Mouse (Mus musculus): ENCODE results near the gene Map4. TPM values are rescaled to one million over a fixed set of nuclear protein-coding genes. Genes with fewer than 3 reads are reported as not detected.
"Not testable (repeated sequence)": the region's sequence is repeated elsewhere in the genome, so short reads cannot be mapped to it uniquely, and the experiment has no call there.

The Map4 gene
- polyA plus RNA-seq, 1 experiment from 2014 or later, result 78.9 TPM

GRCm38 (mm10) chr9:110100627-110101600 is 169.7 kb downstream of the Map4 start:
- Histone ChIP-seq H3K36me3 (ENCODE audit: control insufficient read depth, insufficient read depth, low read length) (peaks cover 10% of the 10 kb centered on the region; the same call in 1 of the 2 replicates), H3K9me3 (ENCODE audit: control insufficient read depth, low read length) (no peaks in the 10 kb centered on the region), H3K4me3 (ENCODE audit: low read depth, low read length) (peak overlapping the region; percentile 89), H3K4me2 (replicated peaks; ENCODE audit: low read depth, low read length) (peak overlapping the region; percentile 68), H3K27ac (ENCODE audit: low read depth, low read length) (no peak overlapping the region; the same call in 1 of the 2 replicates), H3K4me1 (replicated peaks; ENCODE audit: control insufficient read depth, insufficient read depth, low read length) (no peaks in the 10 kb centered on the region; the same call in 1 of the 2 replicates), H3K27me3 (ENCODE audit: control insufficient read depth, insufficient read depth, low read length) (no peaks in the 10 kb centered on the region), H3K9ac (ENCODE audit: low read depth, low read length) (peak overlapping the region; percentile 88)
- DNase-seq (ENCODE audit: low spot score) (peak; percentile 96), ATAC-seq (ENCODE audit: low FRiP score) (peak; percentile 96)
- 3% methylated on average over 41 of the region's 41 CpGs for WGBS

DNA sequence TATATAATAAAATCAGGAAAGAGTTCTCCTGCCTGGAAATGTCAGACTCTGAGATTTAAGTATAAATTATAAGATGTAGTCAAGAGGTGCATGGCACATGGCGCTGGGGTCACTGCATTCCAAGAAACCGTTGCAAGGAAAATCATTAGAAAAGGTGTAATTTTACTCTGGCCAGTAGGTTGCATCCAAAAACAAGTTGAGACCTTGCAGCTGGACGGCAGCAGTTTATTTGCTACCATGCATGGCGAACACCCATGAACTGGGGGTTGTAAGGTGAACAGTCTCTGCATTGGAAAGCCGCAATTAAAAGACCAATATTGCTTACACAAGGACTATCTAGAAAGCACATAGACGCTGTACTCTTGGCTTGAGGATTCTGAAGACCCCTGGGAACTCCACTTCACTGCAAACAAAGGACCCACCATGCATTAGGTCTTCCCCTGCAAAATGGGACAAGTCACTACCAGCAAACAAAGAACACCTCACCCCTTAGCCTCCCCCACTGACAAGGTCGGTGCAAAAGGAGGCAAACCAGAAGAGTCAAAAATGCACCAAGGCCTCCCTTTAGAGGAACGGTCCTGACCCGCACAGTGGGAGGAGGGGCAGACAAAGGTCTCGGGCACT is 185.2 kb downstream of the Map4 start:
- Histone ChIP-seq H3K9me3 (ENCODE audit: control insufficient read depth, low read length) (no peaks in the 10 kb centered on the region), H3K9ac (ENCODE audit: low read depth, low read length) (peak overlapping the region; percentile 88), H3K27ac (ENCODE audit: low read depth, low read length) (peak overlapping the region; percentile 95), H3K4me1 (replicated peaks; ENCODE audit: control insufficient read depth, insufficient read depth, low read length) (peaks cover 3% of the 10 kb centered on the region; the same call in 1 of the 2 replicates), H3K4me3 (ENCODE audit: low read depth, low read length) (peak overlapping the region; percentile 89), H3K4me2 (replicated peaks; ENCODE audit: low read depth, low read length) (peak overlapping the region; percentile 65), H3K36me3 (ENCODE audit: control insufficient read depth, insufficient read depth, low read length) (peaks cover 5% of the 10 kb centered on the region; the same call in 1 of the 2 replicates), H3K27me3 (ENCODE audit: control insufficient read depth, insufficient read depth, low read length) (no peaks in the 10 kb centered on the region)
- DNase-seq (ENCODE audit: low spot score) (no peak), ATAC-seq (ENCODE audit: low FRiP score) (no peak)
- WGBS, result 11% methylated on average over 10 of the region's 10 CpGs

- peak within 1 kb of the TSS; percentile 88 for H3K9ac ChIP-seq (ENCODE audit: low read depth, low read length)
- under 1% methylated on average over 73 of the region's 79 CpGs for WGBS
- ATAC-seq (ENCODE audit: low FRiP score), result peak; percentile 96
Measured at GRCm38 (mm10) chr9:110116977-110117778, 185.9 kb downstream of the Map4 start, which contains the start of gene Smarcc1. Gene Smarcc1, plus strand, starts transcription at chr9:110117708.

GRCm38 (mm10) chr9:110117779-110118139 is 186.5 kb downstream of the Map4 start, which contains the start of gene Dhx30:
Gene Dhx30, minus strand, starts transcription at chr9:110117830.
- H3K4me2 ChIP-seq (replicated peaks; ENCODE audit: low read depth, low read length), result peak within 1 kb of the TSS; percentile 67
- no peaks in the 10 kb centered on the region for H3K27me3 ChIP-seq (ENCODE audit: control insufficient read depth, insufficient read depth, low read length)
- peak; percentile 22 for ATAC-seq (ENCODE audit: low FRiP score)
- DNase-seq (ENCODE audit: low spot score), result no peak
- peak within 1 kb of the TSS; percentile 95 for H3K27ac ChIP-seq (ENCODE audit: low read depth, low read length)
- under 1% methylated on average over 17 of the region's 17 CpGs for WGBS
- H3K4me1 ChIP-seq (replicated peaks; ENCODE audit: control insufficient read depth, insufficient read depth, low read length), result peaks cover 3% of the 10 kb centered on the region; the same call in 1 of the 2 replicates
- no peaks in the 10 kb centered on the region for H3K9me3 ChIP-seq (ENCODE audit: control insufficient read depth, low read length)
- H3K36me3 ChIP-seq (ENCODE audit: control insufficient read depth, insufficient read depth, low read length), result peaks cover 3% of the 10 kb centered on the region; the same call in 1 of the 2 replicates
- H3K4me3 ChIP-seq (ENCODE audit: low read depth, low read length), result peak within 1 kb of the TSS; percentile 89
- peak within 1 kb of the TSS; percentile 88 for H3K9ac ChIP-seq (ENCODE audit: low read depth, low read length)

More at GRCm38 (mm10) chr9:110116977-110117778, 185.9 kb downstream of the Map4 start, which contains the start of gene Smarcc1:
- peaks cover 3% of the 10 kb centered on the region; the same call in 1 of the 2 replicates for H3K4me1 ChIP-seq (replicated peaks; ENCODE audit: control insufficient read depth, insufficient read depth, low read length)
- H3K4me2 ChIP-seq (replicated peaks; ENCODE audit: low read depth, low read length), result peak within 1 kb of the TSS; percentile 67
- peak within 1 kb of the TSS; percentile 89 for H3K4me3 ChIP-seq (ENCODE audit: low read depth, low read length)
- peak within 1 kb of the TSS; percentile 95 for H3K27ac ChIP-seq (ENCODE audit: low read depth, low read length)
- DNase-seq (ENCODE audit: low spot score), result peak; percentile 90
- no peaks in the 10 kb centered on the region for H3K9me3 ChIP-seq (ENCODE audit: control insufficient read depth, low read length)
- peaks cover 3% of the 10 kb centered on the region; the same call in 1 of the 2 replicates for H3K36me3 ChIP-seq (ENCODE audit: control insufficient read depth, insufficient read depth, low read length)
- no peaks in the 10 kb centered on the region for H3K27me3 ChIP-seq (ENCODE audit: control insufficient read depth, insufficient read depth, low read length)

- no peak for DNase-seq (ENCODE audit: low spot score)
- no peak for ATAC-seq (ENCODE audit: low FRiP score)
- no peaks in the 10 kb centered on the region for H3K9me3 ChIP-seq (ENCODE audit: control insufficient read depth, low read length)
- no peak overlapping the region for H3K27ac ChIP-seq (ENCODE audit: low read depth, low read length)
- H3K4me1 ChIP-seq (replicated peaks; ENCODE audit: control insufficient read depth, insufficient read depth, low read length), result peaks cover 3% of the 10 kb centered on the region; the same call in 1 of the 2 replicates
- H3K27me3 ChIP-seq (ENCODE audit: control insufficient read depth, insufficient read depth, low read length), result no peaks in the 10 kb centered on the region
- WGBS, result 57% methylated on average over 1 of the region's 1 CpGs
- H3K9ac ChIP-seq (ENCODE audit: low read depth, low read length), result peak overlapping the region; percentile 88
- H3K4me3 ChIP-seq (ENCODE audit: low read depth, low read length), result peak overlapping the region; percentile 89
- H3K36me3 ChIP-seq (ENCODE audit: control insufficient read depth, insufficient read depth, low read length), result no peaks in the 10 kb centered on the region; the same call in 1 of the 2 replicates
- H3K4me2 ChIP-seq (replicated peaks; ENCODE audit: low read depth, low read length), result peak overlapping the region; percentile 67
Measured at GRCm38 (mm10) chr9:110118249-110118648, 187.0 kb downstream of the Map4 start.

DNA sequence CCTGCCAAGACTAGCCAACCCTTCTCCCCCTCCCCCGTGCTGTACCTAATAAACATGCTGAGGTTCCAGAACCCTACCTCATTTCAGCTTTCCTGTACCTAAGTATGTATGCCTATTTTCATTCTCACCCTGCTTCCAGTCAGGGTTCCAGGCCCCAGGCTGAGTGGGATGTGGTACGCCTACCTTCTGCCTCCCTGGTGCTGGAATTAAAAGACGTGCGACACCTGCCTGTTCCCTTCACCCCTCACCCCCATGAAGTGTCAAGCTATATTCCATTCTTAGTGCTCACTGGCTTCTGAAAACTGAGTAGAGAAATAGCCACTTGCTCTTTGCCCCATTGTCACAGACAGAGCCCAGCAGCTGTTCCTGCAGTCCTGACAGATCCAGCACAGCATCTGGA is 190.2 kb downstream of the Map4 start:
- H3K9ac ChIP-seq (ENCODE audit: low read depth, low read length), result no peak overlapping the region
- peaks cover 3% of the 10 kb centered on the region; the same call in 1 of the 2 replicates for H3K4me1 ChIP-seq (replicated peaks; ENCODE audit: control insufficient read depth, insufficient read depth, low read length)
- no peak overlapping the region for H3K4me2 ChIP-seq (replicated peaks; ENCODE audit: low read depth, low read length)
- H3K4me3 ChIP-seq (ENCODE audit: low read depth, low read length), result no peak overlapping the region
- H3K9me3 ChIP-seq (ENCODE audit: control insufficient read depth, low read length), result no peaks in the 10 kb centered on the region
- H3K36me3 ChIP-seq (ENCODE audit: control insufficient read depth, insufficient read depth, low read length), result no peaks in the 10 kb centered on the region
- no peak for ATAC-seq (ENCODE audit: low FRiP score)
- H3K27me3 ChIP-seq (ENCODE audit: control insufficient read depth, insufficient read depth, low read length), result no peaks in the 10 kb centered on the region
- DNase-seq (ENCODE audit: low spot score), result no peak
- WGBS, result 85% methylated on average over 4 of the region's 4 CpGs
- H3K27ac ChIP-seq (ENCODE audit: low read depth, low read length), result no peak overlapping the region

DNA sequence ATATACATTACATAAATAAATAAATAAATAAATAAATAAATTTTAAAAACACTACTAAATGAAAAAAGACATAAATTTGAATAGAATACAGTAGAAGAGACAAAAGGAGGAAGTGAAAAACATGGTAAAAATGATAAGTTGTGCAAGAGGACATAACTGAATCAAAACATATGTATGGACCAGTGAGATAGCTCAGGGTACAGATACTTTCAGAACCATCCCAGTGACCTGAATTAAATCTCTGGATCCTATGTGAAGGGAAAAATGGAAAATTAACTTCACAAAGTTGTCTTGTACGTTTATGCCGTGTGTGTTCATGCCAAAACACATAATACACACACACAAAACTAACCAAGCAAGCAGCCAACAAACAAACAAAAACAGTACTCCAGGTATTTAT is 192.1 kb downstream of the Map4 start:
- peaks cover 3% of the 10 kb centered on the region; the same call in 1 of the 2 replicates for H3K4me1 ChIP-seq (replicated peaks; ENCODE audit: control insufficient read depth, insufficient read depth, low read length)
- H3K27me3 ChIP-seq (ENCODE audit: control insufficient read depth, insufficient read depth, low read length), result no peaks in the 10 kb centered on the region
- no peaks in the 10 kb centered on the region for H3K36me3 ChIP-seq (ENCODE audit: control insufficient read depth, insufficient read depth, low read length)
- no peak overlapping the region for H3K4me3 ChIP-seq (ENCODE audit: low read depth, low read length)
- WGBS, result 81% methylated on average over 2 of the region's 2 CpGs
- DNase-seq (ENCODE audit: low spot score), result no peak
- no peak for ATAC-seq (ENCODE audit: low FRiP score)
- H3K27ac ChIP-seq (ENCODE audit: low read depth, low read length), result no peak overlapping the region
- H3K9me3 ChIP-seq (ENCODE audit: control insufficient read depth, low read length), result no peaks in the 10 kb centered on the region
- no peak overlapping the region for H3K4me2 ChIP-seq (replicated peaks; ENCODE audit: low read depth, low read length)
- H3K9ac ChIP-seq (ENCODE audit: low read depth, low read length), result no peak overlapping the region

- not testable (repeated sequence) for H3K9ac ChIP-seq (ENCODE audit: low read depth, low read length); DNase-seq (ENCODE audit: low spot score); H3K4me3 ChIP-seq (ENCODE audit: low read depth, low read length); H3K9me3 ChIP-seq (ENCODE audit: control insufficient read depth, low read length); H3K4me1 ChIP-seq (replicated peaks; ENCODE audit: control insufficient read depth, insufficient read depth, low read length); H3K36me3 ChIP-seq (ENCODE audit: control insufficient read depth, insufficient read depth, low read length); ATAC-seq (ENCODE audit: low FRiP score); H3K27ac ChIP-seq (ENCODE audit: low read depth, low read length); H3K4me2 ChIP-seq (replicated peaks; ENCODE audit: low read depth, low read length); H3K27me3 ChIP-seq (ENCODE audit: control insufficient read depth, insufficient read depth, low read length)
- WGBS, result 41% methylated on average over 2 of the region's 2 CpGs
Measured at GRCm38 (mm10) chr9:110124008-110124540, 192.8 kb downstream of the Map4 start.
